Mouse (Mus musculus) right cerebral cortex, postnatal 4 days (tissue): ENCODE measurements at regions not wholly inside any gene's neighbourhood (a gene's known extent, or its start where the extent isn't known, plus 50 kb on each side); places are given as distances from the start of the nearest gene placed in this dataset.

Experiments used
- DNase-seq: peaks from one replicate; pipeline ENCODE4 v3.0.0-alpha.2; 2022

- DNase-seq = no peak
Measured at GRCm38 (mm10) chr15:61127971-61128370, 205.2 kb upstream of the A1bg start.

GRCm38 (mm10) chr15:61127130-61127529 lies 204.3 kb upstream of the A1bg start:
- no peak for DNase-seq

- DNase-seq = no peak
Measured at GRCm38 (mm10) chr15:61116912-61117311, 194.1 kb upstream of the A1bg start.

- DNase-seq = no peak
Measured at GRCm38 (mm10) chr15:61109429-61110128, 186.8 kb upstream of the A1bg start.

- no peak for DNase-seq
Measured at GRCm38 (mm10) chr15:61108957-61109356, 186.1 kb upstream of the A1bg start.

GRCm38 (mm10) chr15:61102421-61103412 lies 179.9 kb upstream of the A1bg start:
- DNase-seq = peak; percentile 13

GRCm38 (mm10) chr15:61100807-61101206 lies 178.0 kb upstream of the A1bg start:
- no peak for DNase-seq

GRCm38 (mm10) chr15:61098968-61099367 lies 176.2 kb upstream of the A1bg start:
- no peak for DNase-seq

GRCm38 (mm10) chr15:61098519-61098918 lies 175.7 kb upstream of the A1bg start:
- no peak for DNase-seq

GRCm38 (mm10) chr15:61096021-61096781 lies 173.4 kb upstream of the A1bg start:
- no peak for DNase-seq

- no peak for DNase-seq
Measured at GRCm38 (mm10) chr15:61055017-61055609, 132.3 kb upstream of the A1bg start.

- DNase-seq = no peak
Measured at GRCm38 (mm10) chr15:61051363-61051762, 128.6 kb upstream of the A1bg start.

- DNase-seq = no peak
Measured at GRCm38 (mm10) chr15:61009509-61009908, 86.7 kb upstream of the A1bg start.

GRCm38 (mm10) chr15:61007461-61008059 lies 84.7 kb upstream of the A1bg start:
- no peak for DNase-seq

GRCm38 (mm10) chr15:61006608-61007007 lies 83.8 kb upstream of the A1bg start:
- DNase-seq = no peak

- no peak for DNase-seq
Measured at GRCm38 (mm10) chr15:60993971-60994690, 71.3 kb upstream of the A1bg start.

- no peak for DNase-seq
Measured at GRCm38 (mm10) chr15:60993394-60993793, 70.6 kb upstream of the A1bg start.

GRCm38 (mm10) chr15:60982576-60982975 lies 59.8 kb upstream of the A1bg start:
- no peak for DNase-seq
